Mouse (Mus musculus): ENCODE measurements around the gene Aldh9a1.
A peak's percentile ranks its signal among the peaks of the same experiment; 100 is the strongest.

DNA sequence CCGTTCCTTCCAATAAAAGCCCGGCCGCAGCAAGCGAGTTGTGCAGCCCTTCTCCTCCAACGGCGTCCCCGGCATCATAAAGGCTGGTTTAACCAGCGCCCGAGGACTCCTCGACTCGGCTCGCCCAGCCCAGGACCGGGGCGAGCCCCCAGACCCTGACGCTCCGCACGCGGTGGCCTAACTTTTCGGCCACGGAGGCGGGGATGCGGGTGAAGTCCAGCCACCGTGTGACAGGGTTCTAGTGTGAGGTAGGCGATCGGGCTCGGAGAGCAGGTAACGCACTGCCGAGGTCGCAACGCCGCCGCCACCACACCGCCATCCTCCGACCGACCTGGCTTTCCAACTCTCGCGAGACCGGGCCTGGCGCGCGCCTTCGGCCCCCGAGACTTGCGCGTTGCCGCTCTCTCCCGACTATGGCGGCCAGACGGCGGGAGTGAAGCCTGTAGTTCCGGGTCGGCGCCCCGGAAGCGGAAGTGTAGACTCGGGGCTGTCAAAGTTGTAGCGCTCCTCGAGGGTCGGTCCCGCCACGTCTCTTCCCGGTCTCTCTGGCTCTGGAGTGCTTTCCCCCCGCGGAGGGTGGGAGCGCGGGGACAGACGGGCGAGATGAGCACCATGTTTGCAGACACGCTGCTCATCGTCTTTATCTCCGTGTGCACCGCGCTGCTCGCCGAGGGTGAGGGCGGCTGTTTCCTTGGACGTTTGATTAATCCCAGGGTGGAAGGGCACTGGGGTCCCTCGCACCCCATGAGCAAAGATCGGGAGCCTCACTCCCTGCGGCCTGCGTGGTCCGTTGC is 41.3 kb upstream of the Aldh9a1 start, which contains the start of gene Tmco1:
- TF ChIP-seq CTCF (conservative IDR thresholded peaks at IDR 0.05; ENCODE audit: insufficient read depth, insufficient read length, low read depth, low read length) (no peak), POLR2A (IDR thresholded peaks at IDR 0.05; ENCODE audit: low read depth, low read length) (peak; percentile 90)

Data from kidney, adult 2 months (tissue).